Mouse (Mus musculus) frontal cortex, postnatal 25 days (tissue): ENCODE measurements around the gene Lrp8.

Experiments
- DNase-seq, 2 experiments: peaks; one replicate each; pipeline ENCODE4 v3.0.0; 2022; ENCODE audit warnings: low spot score in 2 of 2

Gene Lrp8

DNA sequence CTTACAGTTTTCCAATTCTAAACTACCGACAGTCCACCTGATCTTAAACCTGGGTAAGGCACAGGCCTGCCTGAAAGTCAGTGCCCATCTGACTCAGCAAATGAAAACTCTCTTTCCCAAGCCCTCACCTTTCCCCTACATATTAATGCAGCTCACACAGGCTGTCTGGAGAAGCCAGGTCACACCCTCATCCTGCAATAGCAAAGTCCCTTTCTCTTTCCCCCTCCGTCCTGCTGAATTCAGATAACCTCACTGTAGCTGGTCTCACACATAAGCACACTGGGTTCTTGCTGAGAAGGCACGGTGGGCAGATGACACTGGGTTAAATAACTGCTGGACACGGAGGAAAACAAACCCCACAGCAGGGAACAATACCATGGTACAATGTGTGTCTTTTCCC, 119.9 kb downstream of the Lrp8 start:
- DNase-seq = no peak

DNA sequence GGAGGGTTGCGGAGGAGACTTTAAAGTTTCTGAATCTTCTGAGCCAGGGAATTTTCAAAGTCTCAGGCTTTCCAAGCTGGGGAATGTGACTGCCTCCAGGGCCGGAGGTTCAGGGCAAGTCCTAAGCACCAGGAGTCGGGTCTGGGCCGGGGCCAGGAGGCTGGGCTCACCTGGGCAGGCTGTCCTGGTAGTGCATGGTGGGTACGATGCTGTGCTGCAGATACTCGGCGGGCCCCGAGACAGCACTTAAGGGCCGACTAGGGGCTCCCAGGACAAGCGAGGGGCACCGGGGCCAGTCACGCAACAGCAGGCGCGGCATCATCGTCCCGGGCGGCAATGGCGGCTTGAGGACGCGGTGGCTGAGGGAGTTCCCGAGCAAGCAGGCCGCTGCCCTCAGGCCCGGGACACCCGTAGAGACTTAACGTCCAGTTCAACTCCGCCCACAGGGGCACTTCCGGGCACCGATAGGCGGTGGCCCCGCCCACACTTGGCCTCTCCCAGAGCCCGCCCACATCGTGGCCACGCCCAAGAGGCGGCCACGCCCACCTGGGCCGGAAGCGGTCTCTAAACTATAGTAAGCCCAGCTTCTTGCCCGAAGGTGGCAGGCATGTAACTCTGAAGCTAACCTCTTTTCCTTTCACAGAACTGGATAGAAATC, 121.2 kb downstream of the Lrp8 start, which contains the start of gene Cpt2:
Cpt2 (minus strand) TSS at position 466 of the 658 bp plus-strand sequence.
- peak; percentile 55 to 64 for DNase-seq

DNA sequence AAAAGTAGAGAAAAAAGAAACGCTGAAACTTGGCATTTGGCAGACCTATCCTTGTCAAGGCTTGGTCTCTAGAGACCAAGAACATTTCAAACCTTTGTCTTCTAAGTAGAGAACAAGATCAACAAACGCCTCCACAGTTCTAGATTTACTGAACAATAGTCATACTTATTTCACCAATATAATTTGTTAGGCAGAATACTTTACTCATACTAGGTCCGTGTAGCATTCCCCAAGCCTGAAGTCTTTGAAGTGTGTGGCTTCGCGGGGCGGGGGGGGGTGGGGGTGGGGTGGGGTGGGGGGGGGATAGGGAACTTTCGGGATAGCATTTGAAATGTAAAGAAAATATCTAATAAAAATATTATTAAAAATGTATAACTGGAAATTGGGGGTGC, 121.7 kb downstream of the Lrp8 start:
- no peak for DNase-seq
